Mouse (Mus musculus): Measurements from ENCODE around the gene Hmcn2.

- TF ChIP-seq GATA1 (IDR thresholded peaks at IDR 0.05; ENCODE audit: borderline replicate concordance, low read length) = no peak
- TF ChIP-seq FLI1 (IDR thresholded peaks at IDR 0.05; ENCODE audit: low read length) = no peak
Measured at GRCm38 (mm10) chr2:31449441-31449815, 135.2 kb downstream of the Hmcn2 start.
